Mouse (Mus musculus): ENCODE measurements around the gene Rnf26. TPM values are rescaled to one million over a fixed set of nuclear protein-coding genes. Genes with fewer than 3 reads are reported as not detected.

The Rnf26 gene
- polyA plus RNA-seq, 2 experiments = 21.9 to 29.4 TPM

DNA sequence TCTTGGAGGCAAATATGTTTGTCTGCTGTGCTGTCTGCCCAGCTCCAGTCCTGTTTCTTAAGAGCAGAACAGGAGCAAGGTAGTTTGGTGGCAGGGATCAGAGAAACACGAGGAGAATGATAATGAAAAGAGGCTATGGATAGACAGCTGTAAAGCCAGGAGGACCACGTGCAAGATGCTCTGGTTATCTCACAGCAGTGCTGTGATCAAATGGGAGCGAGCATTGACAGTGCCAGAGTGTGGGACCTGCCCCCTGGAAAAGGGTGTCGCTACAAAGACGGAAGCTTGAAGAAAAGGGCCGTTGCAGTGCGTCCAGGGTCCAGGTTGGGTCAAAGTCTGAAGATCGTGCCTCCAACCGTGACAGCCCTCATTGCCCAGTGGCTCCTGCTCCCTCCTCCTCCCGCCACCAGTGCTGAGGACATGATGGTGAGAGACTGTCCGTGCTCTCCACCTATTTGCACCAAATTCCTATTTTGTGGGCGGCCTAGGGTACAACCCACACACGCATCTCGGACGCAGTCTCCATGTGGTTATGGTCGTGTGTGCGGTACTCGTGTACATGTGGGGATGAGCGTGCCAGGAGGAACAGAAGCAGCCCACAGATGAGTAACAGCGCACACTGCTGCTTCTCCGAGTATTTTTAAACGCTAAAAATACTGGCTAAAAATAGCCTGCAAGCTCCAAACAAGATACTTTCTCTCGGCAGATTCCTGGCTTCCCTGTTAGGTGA, 29.8 kb downstream of the Rnf26 start:
- Histone ChIP-seq H3K27me3 (ENCODE audit: control insufficient read depth, insufficient read depth, low read length) (peaks cover 10% of the 10 kb centered on the region), H3K4me1 (replicated peaks; ENCODE audit: control insufficient read depth in 2 of 2, insufficient read depth in 2 of 2, low read length in 1 of 2) (peaks cover 8 to 12% of the 10 kb centered on the region in 2 experiments), H3K4me3 (ENCODE audit: insufficient read depth in 1 of 2, low read depth in 2 of 2, low read length in 2 of 2) (peak overlapping the region; percentile 7 to 38; a peak in 2 of 4 replicates), H3K36me3 (replicated peaks; ENCODE audit: control insufficient read depth, insufficient read depth, low read depth) (no peaks in the 10 kb centered on the region), H3K4me2 (ENCODE audit: low read depth) (peak overlapping the region; percentile 76), H3K27ac (no peak overlapping the region), H3K9me3 (ENCODE audit: control insufficient read depth, low read length) (no peaks in the 10 kb centered on the region), H3K9ac (replicated peaks) (no peak overlapping the region)
- 8% methylated on average over 23 of the region's 23 CpGs for WGBS (ENCODE audit: insufficient replicate concordance)
- TF ChIP-seq CTCF (IDR thresholded peaks at IDR 0.05; ENCODE audit: low read depth) (no peak), EP300 (IDR thresholded peaks at IDR 0.05; ENCODE audit: low read depth) (no peak)
- ATAC-seq (ENCODE audit: insufficient read depth) (no peak), DNase-seq (ENCODE audit: low read depth in 3 of 3, low spot score in 3 of 3) (no peak)

DNA sequence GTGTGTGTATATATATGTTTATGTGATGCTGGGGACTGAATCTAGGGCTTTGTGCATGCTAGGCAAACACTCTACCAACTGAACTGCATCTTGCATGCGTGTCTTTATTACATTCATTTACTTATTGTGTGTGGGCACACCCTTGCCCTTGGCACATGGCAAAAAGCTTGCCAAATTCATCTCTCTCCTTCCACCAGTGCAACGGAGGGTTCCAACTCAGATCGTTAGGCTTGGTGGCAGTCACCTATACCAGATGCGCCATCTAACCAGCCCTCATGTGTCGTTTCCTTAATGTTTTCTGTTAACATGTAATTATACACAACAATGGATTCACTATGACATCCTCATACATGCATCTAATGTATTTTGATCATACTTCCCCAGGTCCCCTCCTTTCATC, 31.1 kb downstream of the Rnf26 start:
- Histone ChIP-seq H3K4me1 (replicated peaks; ENCODE audit: control insufficient read depth in 2 of 2, insufficient read depth in 2 of 2, low read length in 1 of 2) (peaks cover 8 to 12% of the 10 kb centered on the region in 2 experiments), H3K27ac (no peak overlapping the region), H3K27me3 (ENCODE audit: control insufficient read depth, insufficient read depth, low read length) (peaks cover 10% of the 10 kb centered on the region), H3K4me3 (ENCODE audit: insufficient read depth in 1 of 2, low read depth in 2 of 2, low read length in 2 of 2) (no peak overlapping the region), H3K36me3 (replicated peaks; ENCODE audit: control insufficient read depth, insufficient read depth, low read depth) (no peaks in the 10 kb centered on the region), H3K9ac (replicated peaks) (no peak overlapping the region), H3K9me3 (ENCODE audit: control insufficient read depth, low read length) (no peaks in the 10 kb centered on the region), H3K4me2 (ENCODE audit: low read depth) (no peak overlapping the region)
- DNase-seq (ENCODE audit: low read depth in 3 of 3, low spot score in 3 of 3) (no peak), ATAC-seq (ENCODE audit: insufficient read depth) (no peak)
- TF ChIP-seq CTCF (IDR thresholded peaks at IDR 0.05; ENCODE audit: low read depth) (no peak), EP300 (IDR thresholded peaks at IDR 0.05; ENCODE audit: low read depth) (no peak)
- WGBS (ENCODE audit: insufficient replicate concordance) = 76% methylated on average over 5 of the region's 5 CpGs

DNA sequence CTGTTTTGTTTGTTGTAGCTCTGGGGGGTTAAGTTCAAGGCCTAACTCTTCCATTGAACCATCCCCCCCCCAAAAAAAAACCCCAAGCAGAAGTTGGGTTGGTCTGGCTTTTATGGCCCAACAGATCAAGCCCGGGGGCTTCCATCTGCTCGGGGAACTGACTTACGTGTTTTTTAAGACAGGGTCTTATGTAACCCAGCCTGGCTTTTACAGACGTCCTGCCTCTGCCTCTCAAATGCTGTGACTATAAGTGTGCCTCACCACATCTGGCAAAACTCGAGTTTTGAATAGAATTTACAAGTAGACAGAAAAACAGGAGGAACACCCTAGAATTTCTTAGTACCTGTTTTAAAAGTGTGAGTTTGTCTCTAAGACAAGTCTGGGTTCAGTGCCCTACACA, 31.7 kb downstream of the Rnf26 start:
- Histone ChIP-seq H3K27ac (no peak overlapping the region), H3K4me3 (ENCODE audit: insufficient read depth in 1 of 2, low read depth in 2 of 2, low read length in 2 of 2) (no peak overlapping the region), H3K9me3 (ENCODE audit: control insufficient read depth, low read length) (no peaks in the 10 kb centered on the region), H3K36me3 (replicated peaks; ENCODE audit: control insufficient read depth, insufficient read depth, low read depth) (no peaks in the 10 kb centered on the region), H3K4me2 (ENCODE audit: low read depth) (no peak overlapping the region), H3K27me3 (ENCODE audit: control insufficient read depth, insufficient read depth, low read length) (peaks cover 10% of the 10 kb centered on the region), H3K9ac (replicated peaks) (no peak overlapping the region), H3K4me1 (replicated peaks; ENCODE audit: control insufficient read depth in 2 of 2, insufficient read depth in 2 of 2, low read length in 1 of 2) (peaks cover 8 to 12% of the 10 kb centered on the region in 2 experiments)
- DNase-seq (ENCODE audit: low read depth in 3 of 3, low spot score in 3 of 3) (no peak), ATAC-seq (ENCODE audit: insufficient read depth) (no peak)
- 47% methylated on average over 5 of the region's 5 CpGs for WGBS (ENCODE audit: insufficient replicate concordance)
- TF ChIP-seq EP300 (IDR thresholded peaks at IDR 0.05; ENCODE audit: low read depth) (no peak), CTCF (IDR thresholded peaks at IDR 0.05; ENCODE audit: low read depth) (no peak)

DNA sequence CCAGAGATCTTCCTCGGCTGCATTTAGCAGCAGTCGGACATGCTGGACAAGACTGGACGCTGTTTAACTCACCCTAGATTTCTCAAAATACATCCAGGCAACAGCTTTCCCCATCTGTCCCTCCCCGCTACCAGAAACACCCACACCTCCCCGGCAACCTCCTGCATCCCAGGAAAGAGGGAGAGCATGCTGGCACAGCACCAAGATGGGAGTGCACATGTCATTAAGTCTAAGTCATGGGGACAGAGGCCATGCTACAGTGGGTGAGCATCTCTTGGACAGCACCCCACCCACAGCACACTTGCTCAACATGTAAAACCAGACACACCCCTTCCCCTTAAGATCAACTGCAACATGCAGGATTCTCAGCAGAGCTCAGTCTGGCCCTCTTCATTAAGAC, 32.4 kb downstream of the Rnf26 start:
- WGBS (ENCODE audit: insufficient replicate concordance) = 75% methylated on average over 5 of the region's 5 CpGs
- peaks cover 10% of the 10 kb centered on the region for H3K27me3 ChIP-seq (ENCODE audit: control insufficient read depth, insufficient read depth, low read length)
- no peak for ATAC-seq (ENCODE audit: insufficient read depth)

DNA sequence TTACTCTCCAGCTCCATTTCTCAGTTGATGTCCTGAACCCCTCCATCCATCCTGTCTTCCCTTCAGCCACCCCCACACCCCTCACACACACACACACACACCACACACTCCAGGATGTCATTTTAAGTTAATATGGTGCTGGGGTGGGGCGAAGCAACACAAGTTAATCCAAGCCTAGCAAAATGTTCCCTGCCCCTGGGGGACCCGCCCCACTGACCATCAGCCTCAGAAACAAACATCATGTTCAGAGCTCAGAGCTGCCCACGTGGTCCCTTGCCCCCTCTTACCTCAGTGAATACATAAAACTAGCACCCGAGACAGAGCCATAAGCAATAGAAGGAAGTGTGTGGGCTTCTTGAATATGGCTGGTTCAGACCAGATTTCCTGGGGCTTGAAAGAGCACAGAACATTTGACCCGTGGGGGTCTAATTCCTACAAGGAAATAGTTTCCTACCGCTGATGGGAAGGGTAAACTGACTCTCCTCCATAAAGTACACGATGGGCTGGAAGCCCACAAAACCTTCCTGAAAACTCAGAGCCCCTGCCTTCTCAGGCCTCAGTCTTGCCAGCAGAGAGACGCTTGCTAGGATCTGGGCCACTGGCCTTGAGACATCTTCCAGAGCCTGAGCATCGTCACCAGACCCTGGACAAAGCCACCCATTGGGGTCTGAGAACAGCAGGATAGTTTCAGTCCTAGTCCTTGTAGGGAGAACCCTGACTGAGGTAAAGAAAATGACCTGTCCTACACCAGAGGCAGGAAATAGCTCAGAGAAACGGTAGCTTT, 33.1 kb downstream of the Rnf26 start:
- no peak overlapping the region for H3K9ac ChIP-seq (replicated peaks)
- no peak overlapping the region for H3K4me2 ChIP-seq (ENCODE audit: low read depth)
- H3K36me3 ChIP-seq (replicated peaks; ENCODE audit: control insufficient read depth, insufficient read depth, low read depth) = no peaks in the 10 kb centered on the region
- no peak for TF ChIP-seq CTCF (IDR thresholded peaks at IDR 0.05; ENCODE audit: low read depth)
- no peak for TF ChIP-seq EP300 (IDR thresholded peaks at IDR 0.05; ENCODE audit: low read depth)
- DNase-seq (ENCODE audit: low read depth in 3 of 3, low spot score in 3 of 3) = no peak
- no peaks in the 10 kb centered on the region for H3K9me3 ChIP-seq (ENCODE audit: control insufficient read depth, low read length)
- H3K27ac ChIP-seq = no peak overlapping the region
- H3K4me3 ChIP-seq (ENCODE audit: insufficient read depth in 1 of 2, low read depth in 2 of 2, low read length in 2 of 2) = no peak overlapping the region
- H3K4me1 ChIP-seq (replicated peaks; ENCODE audit: control insufficient read depth in 2 of 2, insufficient read depth in 2 of 2, low read length in 1 of 2) = peaks cover 8 to 10% of the 10 kb centered on the region in 2 experiments
- ATAC-seq (ENCODE audit: insufficient read depth) = no peak
- peaks cover 10% of the 10 kb centered on the region for H3K27me3 ChIP-seq (ENCODE audit: control insufficient read depth, insufficient read depth, low read length)
- WGBS (ENCODE audit: insufficient replicate concordance) = 41% methylated on average over 10 of the region's 10 CpGs

More for the DNA sequence above, 32.4 kb downstream of the Rnf26 start:
- TF ChIP-seq EP300 (IDR thresholded peaks at IDR 0.05; ENCODE audit: low read depth) (no peak), CTCF (IDR thresholded peaks at IDR 0.05; ENCODE audit: low read depth) (no peak)
- Histone ChIP-seq H3K9ac (replicated peaks) (no peak overlapping the region), H3K4me2 (ENCODE audit: low read depth) (no peak overlapping the region), H3K4me1 (replicated peaks; ENCODE audit: control insufficient read depth in 2 of 2, insufficient read depth in 2 of 2, low read length in 1 of 2) (peaks cover 8 to 12% of the 10 kb centered on the region in 2 experiments), H3K4me3 (ENCODE audit: insufficient read depth in 1 of 2, low read depth in 2 of 2, low read length in 2 of 2) (no peak overlapping the region), H3K27ac (no peak overlapping the region), H3K9me3 (ENCODE audit: control insufficient read depth, low read length) (no peaks in the 10 kb centered on the region), H3K36me3 (replicated peaks; ENCODE audit: control insufficient read depth, insufficient read depth, low read depth) (no peaks in the 10 kb centered on the region)
- no peak for DNase-seq (ENCODE audit: low read depth in 3 of 3, low spot score in 3 of 3)
